Mouse (Mus musculus) left cerebral cortex, postnatal 25 days (tissue): ENCODE results near the gene Wdcp. TPM values are rescaled to one million over a fixed set of nuclear protein-coding genes. Genes with fewer than 3 reads are reported as not detected.
"Not testable (repeated sequence)": the region's sequence is repeated elsewhere in the genome, so short reads cannot be mapped to it uniquely, and the experiment has no call there.

Experiments used
- DNase-seq, 2 experiments: peaks; one replicate each; pipeline ENCODE4 v3.0.0; 2022; ENCODE audit warnings: low spot score in 2 of 2, mixed read lengths in 1 of 2
- intact Hi-C: fragments of 180-260 bp; cut with DNase I; formaldehyde crosslinking; loops from one replicate; pipeline ENCODE4 v1.15.1; 2025
- total RNA-seq, 2 experiments: library from RNA; stranded (reverse); gene quantifications; 2 replicates each; pipeline ENCODE4 v1.2.3; 2021

Gene Wdcp
- total RNA-seq, 2 experiments from 2014 or later, result 11.8 to 12.1 TPM

- DNase-seq, result no peak
- intact Hi-C loops, result no loop called here
Measured at GRCm38 (mm10) chr12:4862672-4863071, 19.6 kb downstream of the Wdcp start.

- intact Hi-C loops, result no loop called here
- DNase-seq, result no peak
Measured at GRCm38 (mm10) chr12:4863654-4864337, 20.7 kb downstream of the Wdcp start.

GRCm38 (mm10) chr12:4864338-4864690 is 21.2 kb downstream of the Wdcp start:
- peak; percentile 45 to 86 for DNase-seq
- intact Hi-C loops, result no loop called here

- intact Hi-C loops, result no loop called here
Measured at GRCm38 (mm10) chr12:4868924-4869323, 25.8 kb downstream of the Wdcp start.

GRCm38 (mm10) chr12:4871260-4871659 is 28.2 kb downstream of the Wdcp start:
- no peak for DNase-seq
- intact Hi-C loops, result no loop called here

More at GRCm38 (mm10) chr12:4868924-4869323, 25.8 kb downstream of the Wdcp start:
- no peak for DNase-seq

- DNase-seq, result no peak
- intact Hi-C loops, result no loop called here
Measured at GRCm38 (mm10) chr12:4872273-4872672, 29.2 kb downstream of the Wdcp start.

- intact Hi-C loops, result no loop called here
- DNase-seq, result no peak
Measured at GRCm38 (mm10) chr12:4872983-4873477, 29.9 kb downstream of the Wdcp start.

- DNase-seq, result no peak
- intact Hi-C loops, result no loop called here
Measured at GRCm38 (mm10) chr12:4873531-4873930, 30.4 kb downstream of the Wdcp start.

GRCm38 (mm10) chr12:4874161-4874927 is 31.2 kb downstream of the Wdcp start, which contains the start of gene Mfsd2b:
Gene Mfsd2b (minus strand): TSS chr12:4874359.
- intact Hi-C loops, result no loop called here
- peak; percentile 34 to 49 for DNase-seq

GRCm38 (mm10) chr12:4875623-4876022 is 32.5 kb downstream of the Wdcp start:
- intact Hi-C loops, result no loop called here
- DNase-seq, result no peak

- no peak for DNase-seq
- intact Hi-C loops, result no loop called here
Measured at GRCm38 (mm10) chr12:4878296-4878783, 35.2 kb downstream of the Wdcp start.

- intact Hi-C loops, result no loop called here
Measured at GRCm38 (mm10) chr12:4879048-4879447, 35.9 kb downstream of the Wdcp start.

GRCm38 (mm10) chr12:4882086-4882485 is 39.0 kb downstream of the Wdcp start:
- DNase-seq, result no peak
- intact Hi-C loops, result no loop called here

More at GRCm38 (mm10) chr12:4879048-4879447, 35.9 kb downstream of the Wdcp start:
- no peak for DNase-seq

- no peak for DNase-seq
Measured at GRCm38 (mm10) chr12:4885062-4885461, 42.0 kb downstream of the Wdcp start.

GRCm38 (mm10) chr12:4886581-4886980 is 43.5 kb downstream of the Wdcp start:
- DNase-seq, intact Hi-C loops: not testable (repeated sequence)

More at GRCm38 (mm10) chr12:4885062-4885461, 42.0 kb downstream of the Wdcp start:
- intact Hi-C loops, result no loop called here

- intact Hi-C loops, result no loop called here
- no peak for DNase-seq
Measured at GRCm38 (mm10) chr12:4888739-4889138, 45.6 kb downstream of the Wdcp start.

GRCm38 (mm10) chr12:4889251-4889650 is 46.1 kb downstream of the Wdcp start:
- DNase-seq, result no peak
- intact Hi-C loops, result no loop called here

- no peak for DNase-seq
- intact Hi-C loops, result no loop called here
Measured at GRCm38 (mm10) chr12:4889891-4890290, 46.8 kb downstream of the Wdcp start.

GRCm38 (mm10) chr12:4898024-4898423 is 54.9 kb downstream of the Wdcp start:
- DNase-seq, result no peak
- intact Hi-C loops, result no loop called here

GRCm38 (mm10) chr12:4905946-4906345 is 62.8 kb downstream of the Wdcp start:
- intact Hi-C loops, result no loop called here
- no peak for DNase-seq

GRCm38 (mm10) chr12:4906476-4906875 is 63.4 kb downstream of the Wdcp start:
- intact Hi-C loops, result no loop called here
- DNase-seq, result no peak
